Mouse (Mus musculus) kidney, postnatal 0 days (tissue): ENCODE results near the gene Mrtfa. TPM values are rescaled to one million over a fixed set of nuclear protein-coding genes. Genes with fewer than 3 reads are reported as not detected.

Source experiments
- ATAC-seq: fragments of 200-750 bp; cut with Nextera tagmentation; replicated peaks from 2 replicates; pipeline ENCODE4 v1.8.0; 2017; ENCODE audit warnings: low read depth, moderate number of reproducible peaks, moderate TSS enrichment, moderate library complexity; ENCODE audit not compliant: low FRiP score
- DNase-seq: peaks from one replicate; pipeline ENCODE4 v3.0.0-alpha.2; 2016; ENCODE audit warnings: low spot score
- H3K27ac ChIP-seq: fragments of 300-500 bp; sonication (generic); 2 replicates; pipeline ENCODE4 v1.5.1; 2014; ENCODE audit warnings: mild to moderate bottlenecking
- H3K27me3 ChIP-seq: fragments of 300-500 bp; sonication (generic); 2 replicates; pipeline ENCODE4 v1.6.1; 2014; ENCODE audit warnings: low read length, mixed read lengths; ENCODE audit not compliant: insufficient read depth
- H3K36me3 ChIP-seq: fragments of 300-500 bp; sonication (generic); 2 replicates; pipeline ENCODE4 v1.6.1; 2014; ENCODE audit warnings: low read length, mixed read lengths; ENCODE audit not compliant: insufficient read depth
- H3K4me1 ChIP-seq: fragments of 300-500 bp; sonication (generic); replicated peaks from 2 replicates; pipeline ENCODE4 v1.6.1; 2014; ENCODE audit warnings: antibody characterized with exemption, low read length, mixed read lengths; ENCODE audit not compliant: insufficient read depth
- H3K4me2 ChIP-seq: fragments of 300-500 bp; sonication (generic); 2 replicates; pipeline ENCODE4 v1.6.1; 2014; ENCODE audit warnings: mild to moderate bottlenecking, low read length, moderate library complexity, mixed read lengths
- H3K4me3 ChIP-seq: fragments of 300-500 bp; sonication (generic); replicated peaks from 2 replicates; pipeline ENCODE4 v1.5.1; 2014; ENCODE audit warnings: low read depth, low read length
- H3K9ac ChIP-seq: fragments of 300-500 bp; sonication (generic); 2 replicates; pipeline ENCODE4 v1.6.1; 2014; ENCODE audit warnings: low read depth, low read length
- H3K9me3 ChIP-seq: fragments of 300-500 bp; sonication (generic); replicated peaks from 2 replicates; pipeline ENCODE4 v1.6.1; 2016; ENCODE audit warnings: low read length, inconsistent platforms, mixed read lengths
- CTCF ChIP-seq: IDR thresholded peaks from 2 replicates; pipeline ENCODE4 v1.5.1; 2016; ENCODE audit warnings: antibody characterized with exemption, low read depth, mild to moderate bottlenecking, moderate library complexity
- WGBS: fragments of 180-500 bp; shearing (Covaris S2); extraction: QIAGEN DNeasy Blood & Tissue Kit; methylation state at CpG from one replicate; pipeline ENCODE4 v1.1.7; 2014; 5-methylcytosine and 5-hydroxymethylcytosine counted together
- polyA plus RNA-seq: library from polyadenylated mRNA; unstranded; fragments of >200 nt; fragmentation: Nextera tagmentation; extraction: Ambion mirVana; gene quantifications from 2 replicates; pipeline ENCODE4 v1.2.1, GENCODE M21; 2015

Gene Mrtfa
- polyA plus RNA-seq, 1 experiment from 2014 or later: 14.1 TPM

- Histone ChIP-seq H3K4me3 (no peak overlapping the region), H3K4me2 (no peak overlapping the region; the same call in 1 of the 2 replicates), H3K4me1 (no peaks in the 10 kb centered on the region), H3K36me3 (no peaks in the 10 kb centered on the region), H3K27me3 (no peaks in the 10 kb centered on the region), H3K27ac (peak overlapping the region; percentile 20; the same call in 1 of the 2 replicates), H3K9me3 (no peaks in the 10 kb centered on the region), H3K9ac (no peak overlapping the region)
- whole genome bisulfite sequencing: 17% methylated on average over 4 of the region's 4 CpGs
- ATAC-seq (no peak), DNase-seq (peak; percentile 95)
- TF ChIP-seq CTCF: peak; percentile 75
These were observed 8.9 kb upstream of the Mrtfa start for GRCm38 (mm10) chr15:81199372-81199959.

- Histone ChIP-seq H3K4me3 (no peak overlapping the region), H3K9me3 (no peaks in the 10 kb centered on the region), H3K27me3 (no peaks in the 10 kb centered on the region), H3K36me3 (no peaks in the 10 kb centered on the region), H3K4me1 (no peaks in the 10 kb centered on the region), H3K27ac (no peak overlapping the region), H3K4me2 (no peak overlapping the region), H3K9ac (no peak overlapping the region)
- ATAC-seq (no peak), DNase-seq (no peak)
- WGBS: 92% methylated on average over 5 of the region's 5 CpGs
- peak; percentile 30; the same call in 1 of the 2 replicates for TF ChIP-seq CTCF
These were observed 7.9 kb upstream of the Mrtfa start for GRCm38 (mm10) chr15:81198447-81198846.

- ATAC-seq (no peak), DNase-seq (no peak)
- Histone ChIP-seq H3K9me3 (no peaks in the 10 kb centered on the region), H3K4me1 (no peaks in the 10 kb centered on the region), H3K27me3 (no peaks in the 10 kb centered on the region), H3K27ac (no peak overlapping the region), H3K4me2 (no peak overlapping the region), H3K4me3 (no peak overlapping the region), H3K9ac (no peak overlapping the region), H3K36me3 (no peaks in the 10 kb centered on the region)
- TF ChIP-seq CTCF: no peak
- WGBS: 87% methylated on average over 10 of the region's 10 CpGs
These were observed 6.6 kb upstream of the Mrtfa start for GRCm38 (mm10) chr15:81197197-81197596.

GRCm38 (mm10) chr15:81195447-81195846 is 4.9 kb upstream of the Mrtfa start:
- no peaks in the 10 kb centered on the region for H3K36me3 ChIP-seq
- no peak for ATAC-seq
- H3K4me1 ChIP-seq: 0 out of 2 replicates have a peak, but pooled peaks cover 4% of the 10 kb centered on the region
- TF ChIP-seq CTCF: no peak
- no peak overlapping the region for H3K4me2 ChIP-seq
- no peaks in the 10 kb centered on the region for H3K9me3 ChIP-seq
- WGBS: 43% methylated on average over 4 of the region's 4 CpGs
- no peaks in the 10 kb centered on the region for H3K27me3 ChIP-seq
- no peak for DNase-seq
- no peak overlapping the region for H3K9ac ChIP-seq
- H3K27ac ChIP-seq: no peak overlapping the region
- H3K4me3 ChIP-seq: no peak overlapping the region

- Histone ChIP-seq H3K9me3 (no peaks in the 10 kb centered on the region), H3K27ac (no peak overlapping the region), H3K4me3 (no peak overlapping the region), H3K4me2 (no peak overlapping the region), H3K4me1 (0 out of 2 replicates have a peak, but pooled peaks cover 4% of the 10 kb centered on the region), H3K27me3 (no peaks in the 10 kb centered on the region), H3K9ac (no peak overlapping the region), H3K36me3 (no peaks in the 10 kb centered on the region)
- WGBS: 91% methylated on average over 6 of the region's 6 CpGs
- ATAC-seq: no peak
- no peak for TF ChIP-seq CTCF
- DNase-seq: no peak
These were observed 4.2 kb upstream of the Mrtfa start for GRCm38 (mm10) chr15:81194791-81195190.

GRCm38 (mm10) chr15:81192858-81193257 is 2.3 kb upstream of the Mrtfa start:
- DNase-seq (no peak), ATAC-seq (no peak)
- H3K4me3 ChIP-seq: no peak overlapping the region
- TF ChIP-seq CTCF: no peak
- no peak overlapping the region for H3K4me2 ChIP-seq
- no peaks in the 10 kb centered on the region for H3K27me3 ChIP-seq
- WGBS: 82% methylated on average over 8 of the region's 8 CpGs
- no peaks in the 10 kb centered on the region for H3K36me3 ChIP-seq
- no peak overlapping the region for H3K27ac ChIP-seq
- no peaks in the 10 kb centered on the region for H3K9me3 ChIP-seq
- H3K4me1 ChIP-seq: 0 out of 2 replicates have a peak, but pooled peaks cover 4% of the 10 kb centered on the region
- no peak overlapping the region for H3K9ac ChIP-seq

GRCm38 (mm10) chr15:81192316-81192715 is 1.8 kb upstream of the Mrtfa start:
- no peak overlapping the region for H3K4me3 ChIP-seq
- H3K36me3 ChIP-seq: no peaks in the 10 kb centered on the region
- H3K27ac ChIP-seq: no peak overlapping the region
- no peak for TF ChIP-seq CTCF
- ATAC-seq: no peak
- DNase-seq: no peak
- WGBS: 82% methylated on average over 5 of the region's 5 CpGs
- no peaks in the 10 kb centered on the region for H3K9me3 ChIP-seq
- H3K4me1 ChIP-seq: 0 out of 2 replicates have a peak, but pooled peaks cover 4% of the 10 kb centered on the region
- H3K27me3 ChIP-seq: no peaks in the 10 kb centered on the region
- H3K9ac ChIP-seq: no peak overlapping the region
- H3K4me2 ChIP-seq: no peak overlapping the region
